Mouse (Mus musculus) E14TG2a.4 (cell line): Measurements from ENCODE around the gene Tmie.
A peak's percentile ranks its signal among the peaks of the same experiment; 100 is the strongest.
"Not testable (repeated sequence)": the region's sequence is repeated elsewhere in the genome, so short reads cannot be mapped to it uniquely, and the experiment has no call there.

Source experiments
- H3K27me3 ChIP-seq: 2 replicates; pipeline ENCODE4 v1.6.1; 2014; ENCODE audit warnings: low read length, control low read depth; ENCODE audit not compliant: insufficient read depth
- H3K36me3 ChIP-seq: 2 replicates; pipeline ENCODE4 v1.6.1; 2014; ENCODE audit warnings: low read length, control low read depth; ENCODE audit not compliant: insufficient read depth
- H3K4me1 ChIP-seq: replicated peaks from 2 replicates; pipeline ENCODE4 v1.6.1; 2014; ENCODE audit warnings: low read depth, low read length, control low read depth
- H3K4me3 ChIP-seq: replicated peaks from 2 replicates; pipeline ENCODE4 v1.5.1; 2014; ENCODE audit warnings: mild to moderate bottlenecking, low read length
- H3K9me3 ChIP-seq: 2 replicates; pipeline ENCODE4 v1.6.1; 2014; ENCODE audit warnings: low read length, control low read depth
- CTCF ChIP-seq: conservative IDR thresholded peaks from 2 replicates; pipeline ENCODE4 v1.5.1; 2014; ENCODE audit warnings: low read length
- NANOG ChIP-seq: IDR thresholded peaks from 2 replicates; pipeline ENCODE4 v1.6.1; 2014; ENCODE audit warnings: borderline replicate concordance, low read length, mixed read lengths
- POU5F1 ChIP-seq: IDR thresholded peaks from 2 replicates; pipeline ENCODE4 v1.6.1; 2014; ENCODE audit warnings: low read length, borderline replicate concordance

Gene Tmie

DNA sequence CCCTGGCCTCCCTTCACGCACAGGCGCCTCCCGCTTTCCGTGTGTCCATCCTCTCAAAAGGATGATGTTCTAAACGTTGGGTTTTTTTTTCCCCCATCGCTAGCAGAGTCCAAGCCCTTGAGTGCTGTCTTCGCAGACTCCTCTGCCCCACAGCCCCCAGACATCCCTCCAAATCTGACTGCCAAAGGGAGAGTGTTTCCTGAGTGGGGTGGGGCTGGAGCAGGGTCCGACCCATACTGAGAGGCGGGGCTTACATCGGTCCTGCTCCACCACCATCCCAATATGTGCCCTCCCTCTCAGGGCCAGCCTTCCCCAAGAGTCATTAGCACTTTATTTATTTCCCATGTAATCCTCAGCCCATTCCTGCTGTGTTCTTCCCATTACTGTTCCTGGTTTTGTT is 45.0 kb downstream of the Tmie start:
- Histone ChIP-seq H3K36me3 (no peaks in the 10 kb centered on the region), H3K4me3 (peak overlapping the region; percentile 72), H3K27me3 (peaks cover 18% of the 10 kb centered on the region), H3K4me1 (peaks cover 52% of the 10 kb centered on the region), H3K9me3 (no peaks in the 10 kb centered on the region)
- no peak for TF ChIP-seq POU5F1

DNA sequence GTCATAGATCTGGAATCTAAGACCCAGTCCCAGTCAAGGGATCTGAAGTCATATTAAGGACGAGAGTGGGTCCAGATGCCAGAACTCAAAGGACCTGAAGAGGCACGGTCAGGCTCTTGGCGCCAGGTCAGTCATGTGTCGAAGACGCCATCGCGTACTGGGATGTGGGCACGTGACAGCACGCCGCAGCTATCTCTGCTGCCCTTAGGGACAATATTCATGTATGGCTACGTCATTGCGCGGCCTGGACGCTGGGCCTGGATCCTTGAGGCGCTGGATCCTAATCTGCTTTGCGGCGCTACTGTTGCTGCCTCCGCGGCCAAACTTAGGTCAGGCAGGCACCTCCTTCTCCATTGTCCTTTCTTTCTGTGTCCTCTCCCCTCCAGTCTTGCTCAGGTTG is 45.5 kb downstream of the Tmie start, which contains the start of gene Prss45:
Prss45 (plus strand) TSS at position 178 of the 400 bp plus-strand sequence.
- TF ChIP-seq NANOG (no peak), POU5F1 (no peak), CTCF (no peak)
- H3K4me3 ChIP-seq: peak within 1 kb of the TSS; percentile 72
- H3K27me3 ChIP-seq: peaks cover 17% of the 10 kb centered on the region

DNA sequence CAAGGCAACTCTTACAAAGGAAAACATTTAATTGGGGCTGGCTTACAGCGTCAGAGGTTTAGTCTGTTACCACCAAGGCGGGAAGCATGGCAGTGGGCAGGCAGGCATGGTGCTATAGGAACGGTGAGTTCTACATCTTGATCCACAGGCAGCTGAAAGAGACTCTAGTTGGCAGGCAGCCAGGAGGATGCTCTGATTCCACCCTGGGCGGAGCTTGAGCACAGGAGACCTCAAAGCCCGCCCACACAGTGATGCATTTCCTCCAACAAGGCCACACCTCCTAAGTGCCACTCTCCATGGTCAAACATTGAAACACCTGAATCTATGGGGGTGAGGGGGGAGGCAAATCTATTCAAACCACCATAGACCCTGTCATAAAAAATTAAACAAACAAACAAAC is 46.9 kb downstream of the Tmie start:
- no peaks in the 10 kb centered on the region for H3K36me3 ChIP-seq
- H3K4me3 ChIP-seq: peak overlapping the region; percentile 24; the same call in 1 of the 2 replicates
- TF ChIP-seq CTCF (no peak), NANOG (no peak), POU5F1 (no peak)
- peaks cover 26% of the 10 kb centered on the region for H3K27me3 ChIP-seq
- H3K9me3 ChIP-seq: no peaks in the 10 kb centered on the region
- peaks cover 40% of the 10 kb centered on the region for H3K4me1 ChIP-seq

More for the DNA sequence above, 45.5 kb downstream of the Tmie start, which contains the start of gene Prss45:
- H3K9me3 ChIP-seq: no peaks in the 10 kb centered on the region
- no peaks in the 10 kb centered on the region for H3K36me3 ChIP-seq
- peaks cover 51% of the 10 kb centered on the region for H3K4me1 ChIP-seq

DNA sequence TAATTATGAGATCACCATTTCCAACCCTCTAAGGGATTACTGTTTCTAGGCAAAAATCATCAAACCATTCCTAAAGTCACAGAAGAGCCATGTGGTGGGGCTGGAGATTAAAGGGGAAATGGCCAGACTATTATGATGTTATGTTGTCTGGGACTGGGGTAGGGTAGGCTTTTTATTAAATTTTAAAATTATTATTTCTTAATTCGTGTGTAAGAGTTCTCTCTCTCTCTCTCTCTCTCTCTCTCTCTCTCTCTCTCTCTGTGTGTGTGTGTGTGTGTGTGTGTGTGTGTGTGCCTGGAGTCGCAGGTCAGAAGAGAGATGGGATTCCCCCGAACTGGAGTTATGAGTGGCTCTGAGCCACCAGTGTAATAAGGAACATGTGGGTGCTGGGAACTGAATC is 53.5 kb downstream of the Tmie start, which contains the start of gene Prss43:
Prss43 (plus strand) TSS at position 301 of the 400 bp plus-strand sequence.
- H3K27me3 ChIP-seq: peaks cover 68% of the 10 kb centered on the region
- H3K9me3 ChIP-seq: no peaks in the 10 kb centered on the region
- peaks cover 12% of the 10 kb centered on the region for H3K4me1 ChIP-seq
- peak within 1 kb of the TSS; percentile 50 for H3K4me3 ChIP-seq
- TF ChIP-seq NANOG: no peak
- TF ChIP-seq POU5F1: no peak
- no peak for TF ChIP-seq CTCF
- no peaks in the 10 kb centered on the region for H3K36me3 ChIP-seq

- no peaks in the 10 kb centered on the region for H3K9me3 ChIP-seq
- no peak overlapping the region for H3K4me3 ChIP-seq
- no peaks in the 10 kb centered on the region for H3K36me3 ChIP-seq
- H3K4me1 ChIP-seq: peaks cover 12% of the 10 kb centered on the region
- peaks cover 68% of the 10 kb centered on the region for H3K27me3 ChIP-seq
- TF ChIP-seq NANOG (no peak), CTCF (no peak), POU5F1 (no peak)
Measured at GRCm38 (mm10) chr9:110825832-110826231, 54.1 kb downstream of the Tmie start.

DNA sequence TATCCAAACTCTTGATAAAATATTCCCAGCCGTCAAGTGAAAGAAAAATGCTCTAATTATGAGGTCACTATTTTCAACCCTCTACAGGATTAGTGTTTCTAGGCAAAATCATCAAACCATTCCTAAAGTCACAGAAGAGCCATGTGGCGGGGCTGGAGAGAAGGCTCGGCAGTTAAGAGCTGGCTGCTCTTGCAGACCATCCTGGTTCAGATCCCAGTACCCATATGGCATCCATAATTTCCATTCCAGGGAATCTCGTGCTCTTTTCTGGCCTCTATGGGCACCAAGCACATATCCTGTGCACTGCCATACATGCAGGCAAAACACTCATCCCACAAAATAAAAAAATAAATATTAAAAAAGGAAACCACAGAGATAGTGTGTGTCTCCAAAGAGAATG is 54.5 kb downstream of the Tmie start:
- Histone ChIP-seq H3K27me3 (peaks cover 68% of the 10 kb centered on the region), H3K4me1 (peaks cover 12% of the 10 kb centered on the region), H3K36me3 (no peaks in the 10 kb centered on the region), H3K9me3 (no peaks in the 10 kb centered on the region), H3K4me3 (no peak overlapping the region)
- no peak for TF ChIP-seq CTCF

DNA sequence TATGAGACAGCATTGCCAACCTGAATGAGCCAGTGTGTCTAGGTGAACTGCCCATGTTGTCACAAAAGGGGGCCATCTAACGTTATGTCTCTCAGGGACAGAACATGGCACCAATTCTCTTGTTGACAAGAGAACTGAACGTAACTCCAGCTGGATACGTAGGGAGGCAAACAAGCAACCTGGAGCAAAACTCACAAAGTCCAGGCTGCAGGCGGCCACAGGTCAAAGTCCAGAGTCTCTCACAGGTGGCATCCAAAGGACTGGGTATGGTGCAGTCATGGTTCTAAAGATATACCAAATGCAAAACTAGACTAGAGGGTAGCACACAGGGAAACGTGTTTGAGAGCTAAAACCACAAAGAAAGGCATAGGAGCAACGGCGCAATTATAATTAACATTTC is 58.5 kb downstream of the Tmie start:
- no peak overlapping the region for H3K4me3 ChIP-seq
- TF ChIP-seq CTCF (no peak), NANOG (no peak), POU5F1 (no peak)
- peaks cover 3% of the 10 kb centered on the region; the same call in 1 of the 2 replicates for H3K4me1 ChIP-seq

DNA sequence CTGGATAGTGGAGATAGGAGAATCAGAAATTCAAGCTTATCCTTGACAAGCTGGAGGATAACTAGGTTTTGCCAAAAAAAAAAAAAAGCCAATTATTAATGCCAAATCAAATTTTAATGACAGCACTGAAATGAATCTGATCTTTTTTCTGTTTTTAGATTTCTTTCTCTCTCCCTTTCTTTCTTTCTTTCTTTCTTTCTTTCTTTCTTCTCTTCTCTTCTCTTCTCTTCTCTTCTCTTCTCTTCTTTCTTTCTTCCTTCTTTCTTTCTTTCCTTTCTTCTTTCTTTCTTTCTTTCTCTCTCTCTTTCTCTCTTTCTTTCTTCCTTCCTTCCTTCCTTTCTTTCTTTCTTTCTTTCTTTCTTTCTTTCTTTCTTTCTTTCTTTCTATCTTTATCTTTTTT is 59.4 kb downstream of the Tmie start:
- not testable (repeated sequence) for H3K4me1 ChIP-seq, H3K9me3 ChIP-seq, H3K4me3 ChIP-seq, H3K36me3 ChIP-seq
- H3K27me3 ChIP-seq: peaks cover 79% of the 10 kb centered on the region

More for the DNA sequence above, 58.5 kb downstream of the Tmie start:
- Histone ChIP-seq H3K9me3 (no peaks in the 10 kb centered on the region), H3K27me3 (peaks cover 75% of the 10 kb centered on the region), H3K36me3 (no peaks in the 10 kb centered on the region)
